Mouse (Mus musculus) liver, embryonic 12.5 days (tissue): Measurements from ENCODE around the gene Crtc2. TPM values are rescaled to one million over a fixed set of nuclear protein-coding genes. Genes with fewer than 3 reads are reported as not detected.

Source experiments
- ATAC-seq: fragments of 200-750 bp; cut with Nextera tagmentation; 2 replicates; pipeline ENCODE4 v1.8.0; 2017; ENCODE audit warnings: moderate number of reproducible peaks, mild to moderate bottlenecking, moderate library complexity
- H3K27ac ChIP-seq: fragments of 300-500 bp; sonication (generic); 2 replicates; pipeline ENCODE4 v1.5.1; 2016; ENCODE audit warnings: mild to moderate bottlenecking
- H3K27me3 ChIP-seq: fragments of 300-500 bp; sonication (generic); replicated peaks from 2 replicates; pipeline ENCODE4 v1.6.1; 2016; ENCODE audit warnings: mild to moderate bottlenecking, moderate library complexity
- H3K36me3 ChIP-seq: fragments of 300-500 bp; sonication (generic); 2 replicates; pipeline ENCODE4 v1.6.1; 2016; ENCODE audit warnings: mild to moderate bottlenecking, moderate library complexity
- H3K4me1 ChIP-seq: fragments of 300-500 bp; sonication (generic); 2 replicates; pipeline ENCODE4 v1.6.1; 2016
- H3K4me2 ChIP-seq: fragments of 300-500 bp; sonication (generic); 2 replicates; pipeline ENCODE4 v1.6.1; 2016; ENCODE audit warnings: mild to moderate bottlenecking, moderate library complexity
- H3K4me3 ChIP-seq: fragments of 300-500 bp; sonication (generic); 2 replicates; pipeline ENCODE4 v1.5.1; 2016; ENCODE audit warnings: mild to moderate bottlenecking, moderate library complexity
- H3K9ac ChIP-seq: fragments of 300-500 bp; sonication (generic); 2 replicates; pipeline ENCODE4 v1.6.1; 2016; ENCODE audit warnings: mild to moderate bottlenecking, moderate library complexity
- H3K9me3 ChIP-seq: fragments of 300-500 bp; sonication (generic); replicated peaks from 2 replicates; pipeline ENCODE4 v1.6.1; 2016; ENCODE audit warnings: mild to moderate bottlenecking, moderate library complexity
- WGBS: fragments of 180-500 bp; shearing (Covaris S2); methylation state at CpG from one replicate; pipeline ENCODE4 v1.1.7; 2016; ENCODE audit not compliant: insufficient replicate concordance; 5-methylcytosine and 5-hydroxymethylcytosine counted together
- microRNA-seq: library from miRNA; unstranded; fragments of <30 nt; microRNA quantifications from one replicate; pipeline ENCODE4, GENCODE M21; 2017
- polyA plus RNA-seq: library from polyadenylated mRNA; unstranded; fragments of >200 nt; fragmentation: Nextera tagmentation; extraction: Ambion mirVana; gene quantifications from 2 replicates; pipeline ENCODE4 v1.2.1, GENCODE M21; 2016

Crtc2 gene
- polyA plus RNA-seq, 1 experiment from 2014 or later: 9.4 TPM

DNA sequence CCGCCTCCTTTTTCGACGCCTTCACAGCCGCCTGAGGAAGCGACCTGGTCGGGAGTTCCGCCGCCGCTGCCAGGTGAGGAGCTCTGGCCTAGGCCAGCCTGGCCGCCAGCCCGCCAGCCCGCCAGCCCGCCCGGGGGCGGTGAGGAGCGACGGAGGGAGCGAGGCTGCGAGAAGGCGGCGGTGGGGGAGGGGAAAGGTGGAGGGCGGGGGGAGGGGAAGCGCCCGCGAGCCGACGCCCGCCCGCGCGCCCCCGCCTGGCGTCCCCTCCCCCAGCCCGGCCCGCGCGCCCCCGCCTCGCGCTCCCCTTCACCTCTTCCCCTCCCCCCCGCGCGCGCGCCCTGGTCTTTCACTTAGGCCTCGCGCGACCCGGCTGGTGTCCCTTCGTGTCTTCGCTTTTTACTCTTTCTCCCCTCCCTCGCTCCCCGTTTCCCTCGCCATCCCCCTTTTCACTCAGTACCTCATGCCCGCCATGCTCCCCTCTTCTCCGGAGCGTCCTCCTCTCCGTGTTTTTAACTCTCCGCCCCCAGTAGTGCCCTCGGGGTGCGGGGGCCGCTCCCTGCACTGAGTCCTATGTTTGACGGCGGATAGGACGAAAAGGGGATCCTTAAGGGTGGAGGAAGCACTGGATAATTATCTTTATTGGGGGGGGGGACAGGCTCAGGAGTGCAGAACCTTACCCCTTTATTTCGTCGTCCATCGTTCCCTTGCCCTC is 39.5 kb downstream of the Crtc2 start:
- H3K4me2 ChIP-seq: peak overlapping the region; percentile 77
- peak overlapping the region; percentile 99 for H3K9ac ChIP-seq
- peak overlapping the region; percentile 97 for H3K27ac ChIP-seq
- H3K27me3 ChIP-seq: no peaks in the 10 kb centered on the region
- H3K9me3 ChIP-seq: no peaks in the 10 kb centered on the region
- H3K36me3 ChIP-seq: peaks cover 19% of the 10 kb centered on the region
- under 1% methylated on average over 42 of the region's 68 CpGs for WGBS
- peak; percentile 30 for ATAC-seq
- H3K4me1 ChIP-seq: peaks cover 49% of the 10 kb centered on the region
- H3K4me3 ChIP-seq: peak overlapping the region; percentile 97

DNA sequence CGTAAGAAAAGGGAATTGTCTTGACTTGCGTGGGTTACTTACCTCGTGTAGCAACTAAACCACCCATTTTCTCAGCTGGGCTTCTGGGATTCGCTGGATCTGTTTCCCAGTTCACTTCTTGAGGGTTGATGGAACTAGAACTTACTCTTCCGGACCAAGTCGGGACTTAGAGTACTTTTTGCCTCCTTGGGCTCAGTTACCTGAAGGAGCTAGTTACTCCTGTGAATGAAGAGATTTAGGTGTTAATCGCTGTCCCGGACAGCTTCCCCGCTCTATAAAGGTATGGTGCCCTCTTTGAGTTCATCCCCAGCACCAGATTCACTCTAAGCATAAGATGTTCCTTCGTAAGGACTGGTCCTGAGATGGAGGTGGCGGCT is 40.1 kb downstream of the Crtc2 start:
- Histone ChIP-seq H3K9ac (peak overlapping the region; percentile 99), H3K9me3 (no peaks in the 10 kb centered on the region), H3K4me2 (peak overlapping the region; percentile 77), H3K36me3 (peaks cover 19% of the 10 kb centered on the region), H3K4me3 (peak overlapping the region; percentile 97), H3K27me3 (no peaks in the 10 kb centered on the region), H3K27ac (peak overlapping the region; percentile 97), H3K4me1 (peaks cover 50% of the 10 kb centered on the region)
- 5% methylated on average over 11 of the region's 11 CpGs for WGBS
- no peak for ATAC-seq

DNA sequence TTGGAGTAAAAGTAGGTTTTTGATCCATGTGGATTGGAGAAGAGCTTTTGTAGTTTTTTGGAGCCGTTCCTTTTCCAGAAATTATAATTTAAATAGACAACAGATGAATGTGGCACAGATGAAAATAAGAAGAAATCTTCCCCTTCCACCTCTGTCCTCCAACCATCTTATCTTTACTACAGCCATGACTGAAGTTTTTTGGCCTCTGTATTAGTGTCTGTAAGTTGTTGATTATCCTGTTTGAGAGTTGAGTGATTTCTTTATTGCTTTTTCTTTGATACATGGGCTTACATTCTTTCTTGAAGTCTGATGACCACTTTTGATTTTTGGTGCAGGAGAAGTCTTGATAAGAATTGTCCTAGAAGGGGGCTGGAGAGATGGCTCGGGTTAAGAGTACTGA is 40.7 kb downstream of the Crtc2 start:
- H3K27me3 ChIP-seq: no peaks in the 10 kb centered on the region
- 45% methylated on average over 2 of the region's 2 CpGs for WGBS
- H3K4me1 ChIP-seq: peaks cover 56% of the 10 kb centered on the region
- ATAC-seq: no peak
- H3K9ac ChIP-seq: peak overlapping the region; percentile 99
- peak overlapping the region; percentile 77 for H3K4me2 ChIP-seq
- no peaks in the 10 kb centered on the region for H3K9me3 ChIP-seq
- peak overlapping the region; percentile 97 for H3K27ac ChIP-seq
- H3K4me3 ChIP-seq: peak overlapping the region; percentile 97
- H3K36me3 ChIP-seq: peaks cover 19% of the 10 kb centered on the region

DNA sequence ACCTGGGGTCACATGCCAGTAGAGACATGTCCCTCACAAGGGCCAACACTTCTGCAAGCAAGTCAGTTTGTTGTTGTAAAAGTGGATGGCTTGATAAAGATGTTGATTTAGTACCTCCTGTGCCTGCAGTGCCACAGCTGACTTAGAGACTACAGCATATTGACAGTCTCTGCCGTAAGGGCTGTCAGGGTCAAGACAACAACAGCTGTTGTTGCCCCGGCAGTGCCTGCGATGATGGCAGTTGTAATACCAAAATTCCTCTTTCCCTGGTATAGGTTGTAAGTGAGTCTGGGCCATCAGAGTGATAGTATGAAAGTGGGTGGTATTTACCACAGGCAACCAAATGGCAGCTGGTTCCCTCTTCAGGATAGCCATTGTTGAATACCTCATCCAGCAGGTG is 51.8 kb downstream of the Crtc2 start:
- no peaks in the 10 kb centered on the region; the same call in 1 of the 2 replicates for H3K4me1 ChIP-seq
- H3K9me3 ChIP-seq: no peaks in the 10 kb centered on the region
- H3K4me2 ChIP-seq: no peak overlapping the region
- WGBS: 82% methylated on average over 3 of the region's 3 CpGs
- H3K4me3 ChIP-seq: no peak overlapping the region
- no peak overlapping the region for H3K27ac ChIP-seq
- ATAC-seq: no peak
- no peaks in the 10 kb centered on the region for H3K27me3 ChIP-seq
- H3K36me3 ChIP-seq: peaks cover 9% of the 10 kb centered on the region
- H3K9ac ChIP-seq: no peak overlapping the region

DNA sequence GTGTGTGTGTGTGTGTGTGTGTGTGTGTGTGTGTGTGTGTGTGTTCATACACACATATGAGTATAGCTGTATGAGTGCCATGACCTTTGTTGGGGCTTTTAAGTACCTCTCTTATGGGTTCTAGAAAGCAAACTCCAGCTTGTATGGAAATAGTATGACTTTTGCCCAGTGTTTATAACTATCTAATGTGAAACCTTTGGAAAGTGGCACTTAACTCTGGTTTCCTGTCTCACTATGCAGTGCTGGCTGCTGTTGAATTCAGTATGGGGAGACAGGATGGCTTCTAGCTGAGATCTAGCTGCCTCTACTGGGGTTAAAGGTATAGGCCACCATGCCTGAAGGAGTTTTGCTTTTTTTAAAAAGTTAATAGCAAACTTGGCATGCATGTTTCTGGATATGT is 55.6 kb downstream of the Crtc2 start:
- Histone ChIP-seq H3K4me1 (no peaks in the 10 kb centered on the region; the same call in 1 of the 2 replicates), H3K27ac (no peak overlapping the region), H3K9ac (no peak overlapping the region), H3K4me3 (no peak overlapping the region), H3K4me2 (no peak overlapping the region), H3K9me3 (no peaks in the 10 kb centered on the region), H3K36me3 (peaks cover 8% of the 10 kb centered on the region), H3K27me3 (no peaks in the 10 kb centered on the region)
- no peak for ATAC-seq

DNA sequence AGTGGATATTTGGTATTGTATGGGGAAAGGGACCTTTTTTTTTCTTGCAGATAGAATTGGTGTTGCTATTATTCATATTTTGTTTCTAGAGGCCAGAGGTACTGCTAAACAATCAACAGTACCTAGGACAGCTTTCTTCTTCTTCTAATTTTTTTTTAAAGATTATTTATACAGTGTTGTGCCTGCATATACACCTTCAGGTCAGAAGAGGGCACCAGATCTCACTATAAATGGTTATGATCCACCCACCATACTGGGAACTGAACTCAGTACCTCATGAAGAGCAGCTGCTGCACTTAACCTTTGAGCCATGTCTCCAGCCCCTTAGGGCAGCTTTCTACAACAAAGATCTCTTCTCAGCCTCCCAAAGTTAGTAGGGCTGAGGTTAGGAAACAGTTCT is 59.4 kb downstream of the Crtc2 start:
- no peak overlapping the region for H3K27ac ChIP-seq
- peak; percentile 49; the same call in 1 of the 2 replicates for ATAC-seq
- no peaks in the 10 kb centered on the region for H3K27me3 ChIP-seq
- peaks cover 8% of the 10 kb centered on the region for H3K4me1 ChIP-seq
- H3K9ac ChIP-seq: no peak overlapping the region
- no peaks in the 10 kb centered on the region for H3K9me3 ChIP-seq
- H3K36me3 ChIP-seq: 0 out of 2 replicates have a peak, but pooled peaks cover 3% of the 10 kb centered on the region
- no peak overlapping the region for H3K4me3 ChIP-seq
- H3K4me2 ChIP-seq: no peak overlapping the region

Small RNAs within 50 kb of the gene (microRNA-seq; reads per million reads assigned to microRNA genes)
- not detected for gene Mir7012

Other genes starting within 250 kb of the Crtc2 start
- 101 and 103 TPM in 2 replicates for gene 4933434E20Rik, start 202.5 kb upstream of the Crtc2 start, polyA plus RNA-seq
- gene Ubap2l, start 201.5 kb upstream of the Crtc2 start, polyA plus RNA-seq: 111 and 125 TPM in 2 replicates
- 299 and 315 TPM in 2 replicates for gene Tpm3, start 181.5 kb upstream of the Crtc2 start, polyA plus RNA-seq
- gene Nup210l, start 150.0 kb upstream of the Crtc2 start, polyA plus RNA-seq: 0.11 and 0.19 TPM in 2 replicates
- gene Rps27, start 40.5 kb upstream of the Crtc2 start, polyA plus RNA-seq: 777 and 835 TPM in 2 replicates
- gene Rab13, start 40.5 kb upstream of the Crtc2 start, polyA plus RNA-seq: 8.3 and 8.6 TPM in 2 replicates
- 64.9 and 66.4 TPM in 2 replicates for gene Jtb, start 22.6 kb upstream of the Crtc2 start, polyA plus RNA-seq
- 0.56 and 0.66 TPM in 2 replicates for gene Creb3l4, start 10.7 kb upstream of the Crtc2 start, polyA plus RNA-seq
- 30.7 and 33.1 TPM in 2 replicates for gene Slc39a1, start 6.0 kb upstream of the Crtc2 start, polyA plus RNA-seq
- gene Dennd4b, start 11.0 kb downstream of the Crtc2 start, polyA plus RNA-seq: 3.0 and 3.4 TPM in 2 replicates
- gene Gatad2b, start 39.0 kb downstream of the Crtc2 start, polyA plus RNA-seq: 5.1 and 6.0 TPM in 2 replicates
- gene Slc27a3, start 135.8 kb downstream of the Crtc2 start, polyA plus RNA-seq: 3.7 and 4.1 TPM in 2 replicates
- 20.8 and 21.4 TPM in 2 replicates for gene Ints3, start 179.5 kb downstream of the Crtc2 start, polyA plus RNA-seq
- gene Npr1, start 211.7 kb downstream of the Crtc2 start, polyA plus RNA-seq: 5.1 and 5.3 TPM in 2 replicates
- 100 and 103 TPM in 2 replicates for gene Ilf2, start 222.0 kb downstream of the Crtc2 start, polyA plus RNA-seq
- gene Snapin, start 236.9 kb downstream of the Crtc2 start, polyA plus RNA-seq: 24.2 and 27.0 TPM in 2 replicates